Mouse (Mus musculus): ENCODE measurements around the gene Gm4847. TPM values are rescaled to one million over a fixed set of nuclear protein-coding genes. Genes with fewer than 3 reads are reported as not detected.

Gm4847 gene
- polyA plus RNA-seq (2014; fragmentation: Nextera tagmentation; extraction: Ambion mirVana): not detected in 2 replicates

DNA sequence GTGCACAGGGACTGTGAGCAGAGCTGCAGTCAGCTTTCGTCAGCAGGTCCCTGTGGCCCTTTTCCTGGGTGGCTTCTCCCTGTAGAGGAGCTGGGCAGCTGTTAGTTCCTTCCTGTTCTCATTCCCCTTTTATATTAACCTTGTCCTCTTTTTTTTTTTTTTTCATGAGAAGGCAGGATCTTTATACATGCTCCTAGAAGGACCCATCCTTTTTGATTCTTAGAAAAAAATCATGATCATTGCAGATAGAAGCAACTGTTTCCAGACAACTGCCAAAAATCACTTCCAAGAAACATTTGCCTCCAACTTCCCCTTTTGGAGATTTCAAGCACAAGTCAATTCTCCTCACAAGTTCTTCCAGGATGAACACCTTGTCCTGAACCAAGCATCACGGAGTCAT, at the start of gene Gm4847:
Gene Gm4847 (minus strand): TSS at position 101 of the 400 bp plus-strand sequence.
- no peaks in the 10 kb centered on the region for H3K9me3 ChIP-seq (ENCODE audit: control insufficient read depth, low read depth, low read length)
- no peaks in the 10 kb centered on the region for H3K36me3 ChIP-seq (ENCODE audit: control insufficient read depth, insufficient read depth, low read length)
- H3K4me3 ChIP-seq (ENCODE audit: low read depth, low read length): no peak within 1 kb of the TSS
- H3K4me2 ChIP-seq (replicated peaks; ENCODE audit: low read depth, low read length): no peak within 1 kb of the TSS
- no peak within 1 kb of the TSS for H3K9ac ChIP-seq (replicated peaks; ENCODE audit: low read depth, low read length)
- H3K27me3 ChIP-seq (ENCODE audit: control insufficient read depth, insufficient read depth, low read length): no peaks in the 10 kb centered on the region
- H3K4me1 ChIP-seq (ENCODE audit: control insufficient read depth, insufficient read depth, low read length): no peaks in the 10 kb centered on the region
- ATAC-seq (ENCODE audit: insufficient number of reproducible peaks, insufficient read depth, low FRiP score, low read depth): no peak
- no peak within 1 kb of the TSS for H3K27ac ChIP-seq (ENCODE audit: low read length)
- WGBS: 86% methylated on average over 2 of the region's 2 CpGs

- Histone ChIP-seq H3K27ac (ENCODE audit: low read length) (no peak within 1 kb of the TSS), H3K4me1 (ENCODE audit: control insufficient read depth, insufficient read depth, low read length) (no peaks in the 10 kb centered on the region), H3K4me3 (ENCODE audit: low read depth, low read length) (no peak within 1 kb of the TSS), H3K9me3 (ENCODE audit: control insufficient read depth, low read depth, low read length) (no peaks in the 10 kb centered on the region), H3K9ac (replicated peaks; ENCODE audit: low read depth, low read length) (no peak within 1 kb of the TSS), H3K4me2 (replicated peaks; ENCODE audit: low read depth, low read length) (no peak within 1 kb of the TSS), H3K27me3 (ENCODE audit: control insufficient read depth, insufficient read depth, low read length) (no peaks in the 10 kb centered on the region), H3K36me3 (ENCODE audit: control insufficient read depth, insufficient read depth, low read length) (no peaks in the 10 kb centered on the region)
- no peak for ATAC-seq (ENCODE audit: insufficient number of reproducible peaks, insufficient read depth, low FRiP score, low read depth)
- WGBS: 87% methylated on average over 1 of the region's 1 CpGs
Measured at GRCm38 (mm10) chr1:166681745-166682144, 34.3 kb upstream of the Gm4847 start, which contains the start of gene Fmo9. TSS of gene Fmo9 (minus strand) at chr1:166681845.

DNA sequence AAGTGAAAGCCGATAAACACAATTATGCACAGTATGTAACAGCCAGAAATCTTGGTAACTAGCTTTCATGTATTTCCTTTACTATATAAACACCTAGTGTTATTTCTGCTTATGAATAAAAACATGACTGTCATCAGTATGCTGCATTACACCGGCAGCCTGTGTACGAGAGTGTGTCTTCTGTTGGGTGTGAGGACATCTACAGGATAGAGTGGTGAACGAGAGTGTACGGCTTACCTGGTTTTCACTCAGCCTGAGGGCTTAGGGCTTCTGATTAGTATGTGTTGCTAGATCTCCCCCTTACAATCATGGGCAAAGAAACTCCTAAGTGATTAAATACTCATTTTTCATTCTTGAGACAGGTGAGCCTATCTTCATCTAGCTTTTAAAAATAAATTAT, 21.8 kb upstream of the Gm4847 start:
- no peak overlapping the region for H3K4me2 ChIP-seq (replicated peaks; ENCODE audit: low read depth, low read length)
- H3K4me3 ChIP-seq (ENCODE audit: low read depth, low read length): no peak overlapping the region
- no peaks in the 10 kb centered on the region for H3K9me3 ChIP-seq (ENCODE audit: control insufficient read depth, low read depth, low read length)
- no peaks in the 10 kb centered on the region for H3K36me3 ChIP-seq (ENCODE audit: control insufficient read depth, insufficient read depth, low read length)
- no peaks in the 10 kb centered on the region for H3K27me3 ChIP-seq (ENCODE audit: control insufficient read depth, insufficient read depth, low read length)
- 89% methylated on average over 5 of the region's 5 CpGs for WGBS
- H3K9ac ChIP-seq (replicated peaks; ENCODE audit: low read depth, low read length): no peak overlapping the region
- no peaks in the 10 kb centered on the region for H3K4me1 ChIP-seq (ENCODE audit: control insufficient read depth, insufficient read depth, low read length)
- no peak for ATAC-seq (ENCODE audit: insufficient number of reproducible peaks, insufficient read depth, low FRiP score, low read depth)
- no peak overlapping the region for H3K27ac ChIP-seq (ENCODE audit: low read length)

DNA sequence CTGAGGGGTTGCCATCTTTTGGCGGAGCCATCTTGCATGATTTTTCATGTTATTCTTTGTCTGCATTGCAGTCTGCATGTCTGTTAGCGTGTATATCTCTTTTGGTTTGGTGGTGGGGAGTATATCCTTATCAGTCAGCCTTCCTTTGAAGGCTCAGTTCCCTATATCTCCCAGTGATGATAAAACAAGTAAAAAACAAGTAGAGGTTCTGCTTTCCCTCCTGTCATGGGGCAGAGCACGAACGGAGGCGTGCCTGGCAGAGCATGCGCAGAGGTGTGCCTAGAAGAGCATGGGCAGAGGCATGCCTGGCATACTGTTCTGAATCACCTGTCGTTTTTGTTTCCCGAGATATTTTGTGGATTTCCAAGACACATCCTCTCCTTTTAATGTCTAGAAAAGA, 13.3 kb upstream of the Gm4847 start:
- Histone ChIP-seq H3K4me1 (ENCODE audit: control insufficient read depth, insufficient read depth, low read length) (no peaks in the 10 kb centered on the region), H3K4me2 (replicated peaks; ENCODE audit: low read depth, low read length) (no peak overlapping the region), H3K36me3 (ENCODE audit: control insufficient read depth, insufficient read depth, low read length) (no peaks in the 10 kb centered on the region), H3K9me3 (ENCODE audit: control insufficient read depth, low read depth, low read length) (no peaks in the 10 kb centered on the region), H3K27ac (ENCODE audit: low read length) (no peak overlapping the region), H3K27me3 (ENCODE audit: control insufficient read depth, insufficient read depth, low read length) (no peaks in the 10 kb centered on the region), H3K4me3 (ENCODE audit: low read depth, low read length) (no peak overlapping the region), H3K9ac (replicated peaks; ENCODE audit: low read depth, low read length) (no peak overlapping the region)
- ATAC-seq (ENCODE audit: insufficient number of reproducible peaks, insufficient read depth, low FRiP score, low read depth): no peak
- WGBS: 90% methylated on average over 8 of the region's 8 CpGs

Small RNA genes lying within 50 kb of the gene (microRNA-seq; reads per million reads assigned to microRNA genes)
- not detected for gene Gm22992

Other genes with a start within 250 kb of the Gm4847 start
- 20.6 and 21.2 TPM in 2 replicates for gene Pogk, start 237.8 kb downstream of the Gm4847 start, polyA plus RNA-seq (2014; fragmentation: Nextera tagmentation; extraction: Ambion mirVana)
- gene Gm4846, start 150.1 kb downstream of the Gm4847 start, polyA plus RNA-seq (2014; fragmentation: Nextera tagmentation; extraction: Ambion mirVana): not detected in 2 replicates
- gene Fmo9, start 34.2 kb upstream of the Gm4847 start, polyA plus RNA-seq (2014; fragmentation: Nextera tagmentation; extraction: Ambion mirVana): not detected in 2 replicates